Mouse (Mus musculus) MEL (cell line): ENCODE results near the gene Maml2.

Source experiments
- BHLHE40 ChIP-seq: IDR thresholded peaks from 2 replicates; pipeline ENCODE4 v1.6.1; 2012; ENCODE audit warnings: low read depth, mild to moderate bottlenecking, inconsistent platforms, low read length, improper control_type of control experiment, borderline replicate concordance
- CTCF ChIP-seq, 3 experiments: IDR thresholded peaks in 2 of 3; conservative IDR thresholded peaks in 1 of 3; 2 replicates each; pipeline ENCODE4 v1.5.1; 2011 to 2012; ENCODE audit warnings: low read length in 3 of 3, low read depth in 2 of 3, mild to moderate bottlenecking in 2 of 3, improper control_type of control experiment in 1 of 3, inconsistent platforms in 1 of 3, mixed read lengths in 1 of 3, moderate library complexity in 1 of 3; ENCODE audit not compliant: control insufficient read depth in 1 of 3, insufficient read depth in 1 of 3, poor library complexity in 1 of 3, severe bottlenecking in 1 of 3
- EP300 ChIP-seq, 2 experiments: IDR thresholded peaks; 2 replicates each; pipeline ENCODE4 v1.6.1; 2011; ENCODE audit warnings: improper control_type of control experiment in 2 of 2, low read length in 2 of 2, low read depth in 1 of 2, mild to moderate bottlenecking in 1 of 2
- ETS1 ChIP-seq: IDR thresholded peaks from 2 replicates; pipeline ENCODE4 v1.6.1; 2012; ENCODE audit warnings: low read depth, mild to moderate bottlenecking, inconsistent platforms, low read length, improper control_type of control experiment, moderate library complexity
- GATA1 ChIP-seq: IDR thresholded peaks from 2 replicates; pipeline ENCODE4 v1.6.1; 2011; ENCODE audit warnings: low read depth, low read length, improper control_type of control experiment
- NELFE ChIP-seq: IDR thresholded peaks from 2 replicates; pipeline ENCODE4 v1.6.1; 2011; ENCODE audit warnings: low read depth, low read length, improper control_type of control experiment
- POLR2A ChIP-seq, 2 experiments: IDR thresholded peaks; 2 replicates each; pipeline ENCODE4 v1.6.1; 2011 to 2012; ENCODE audit warnings: low read length in 2 of 2, mild to moderate bottlenecking in 2 of 2, control low read depth in 1 of 2, improper control_type of control experiment in 1 of 2, low read depth in 1 of 2, moderate library complexity in 1 of 2; ENCODE audit not compliant: control insufficient read depth in 1 of 2, insufficient read depth in 1 of 2, poor library complexity in 1 of 2
- RAD21 ChIP-seq: IDR thresholded peaks from 2 replicates; pipeline ENCODE4 v1.6.1; 2011; ENCODE audit warnings: mild to moderate bottlenecking, low read depth, low read length, improper control_type of control experiment
- RCOR1 ChIP-seq: IDR thresholded peaks from 2 replicates; pipeline ENCODE4 v1.6.1; 2012; ENCODE audit warnings: low read depth, mild to moderate bottlenecking, inconsistent platforms, low read length, improper control_type of control experiment
- SIN3A ChIP-seq: IDR thresholded peaks from 2 replicates; pipeline ENCODE4 v1.6.1; 2012; ENCODE audit warnings: low read length, improper control_type of control experiment, inconsistent platforms

DNA sequence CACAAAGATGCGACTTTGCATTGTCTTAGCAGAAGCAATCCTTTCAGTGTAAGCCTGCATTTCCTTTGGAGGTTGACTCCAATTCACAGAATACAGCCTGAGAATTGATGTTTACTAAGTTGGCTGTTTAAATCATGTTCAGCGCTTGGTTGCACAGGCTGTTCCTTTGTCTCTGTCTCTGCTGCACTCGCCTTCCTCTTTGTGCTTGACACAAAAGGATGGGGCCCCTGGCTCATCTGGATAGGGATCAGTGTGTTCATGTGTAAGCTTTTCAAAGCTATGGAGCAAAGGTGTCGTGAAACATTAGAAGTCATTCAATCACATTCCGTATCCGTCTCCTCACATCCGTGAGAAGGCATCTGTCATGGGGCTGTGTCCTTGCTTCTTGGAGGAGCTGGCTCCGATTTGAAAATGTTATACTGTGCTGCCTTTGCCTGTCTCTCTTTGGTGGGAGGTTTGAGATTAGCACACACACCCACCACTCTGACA is 354.7 kb downstream of the Maml2 start:
- TF ChIP-seq CTCF (IDR thresholded peaks at IDR 0.05 in 2 of 3, conservative IDR thresholded peaks at IDR 0.05 in 1 of 3; ENCODE audit: control insufficient read depth in 1 of 3, insufficient read depth in 1 of 3, low read depth in 2 of 3, low read length in 3 of 3, poor library complexity in 1 of 3, severe bottlenecking in 1 of 3) (no peak), RAD21 (no peak), EP300 (IDR thresholded peaks at IDR 0.05; ENCODE audit: low read depth in 1 of 2, low read length in 2 of 2) (no peak), SIN3A (no peak), POLR2A (IDR thresholded peaks at IDR 0.05; ENCODE audit: control insufficient read depth in 1 of 2, insufficient read depth in 1 of 2, low read depth in 1 of 2, low read length in 2 of 2, poor library complexity in 1 of 2) (no peak), ETS1 (no peak), NELFE (no peak), BHLHE40 (no peak), RCOR1 (no peak), GATA1 (no peak)
